Comparison of ENCODE assay signal across 15 mouse cellular contexts in the genomic region with DNA sequence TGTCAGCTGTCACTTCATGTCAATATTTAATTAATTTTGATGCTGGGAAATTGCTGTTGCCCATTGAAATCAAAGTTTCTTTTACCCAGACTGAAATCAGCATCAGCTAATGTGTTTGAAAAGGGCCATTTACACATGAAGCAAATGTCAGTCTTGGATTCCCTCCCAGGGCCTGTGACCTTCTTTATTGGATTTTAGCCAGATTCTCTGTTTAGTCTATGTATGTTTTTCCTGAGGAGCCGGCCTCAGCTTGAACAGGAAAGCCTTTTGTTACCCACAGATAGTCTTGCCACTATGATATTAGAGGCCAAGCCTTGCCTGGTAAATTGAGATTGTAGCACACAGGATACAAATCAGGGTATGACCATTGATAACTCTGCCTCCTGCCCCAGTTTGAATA. TPM values are rescaled to one million over a fixed set of nuclear protein-coding genes. Genes with fewer than 3 reads are reported as not detected.
DNase-seq lines count a peak whose midpoint lies in the region; TF ChIP-seq lines count a peak whose summit lies in the region.
"Not testable (repeated sequence)": the region's sequence is repeated elsewhere in the genome, so short reads cannot be mapped to it uniquely, and the experiment has no call there.
"Had no signal": no experiment of that assay in that cellular context is flagged by ENCODE, and none has a peak within 500 bp of the region (broad histone marks: within the 10 kb centered on the region; RNA-seq: fewer than 3 reads in every experiment).

No protein-coding gene starts in this region.

- H3K4me1 ChIP-seq in ES-E14 (ENCODE audit: control insufficient read depth in 2 of 2, insufficient read depth in 2 of 2, low read length in 2 of 2, poor library complexity in 1 of 2); kidney, adult 2 months (ENCODE audit: control insufficient read depth, insufficient read depth, low read length): not testable (repeated sequence)

- in situ Hi-C loops in ES-E14 (cut with MboI; ENCODE audit: low sequenced_read_pairs in 2 of 2, unreplicated experiment in 2 of 2), result not testable (repeated sequence)

- not testable (repeated sequence) for H3K27me3 ChIP-seq in kidney, adult 2 months (replicated peaks; ENCODE audit: control insufficient read depth, insufficient read depth, low read length)

- H3K4me3 ChIP-seq in ES-E14 (ENCODE audit: insufficient read depth in 1 of 2, low read depth in 1 of 2, low read length in 2 of 2, poor library complexity in 1 of 2, severe bottlenecking in 1 of 2); kidney, adult 2 months (ENCODE audit: insufficient read depth, low read depth, low read length): not testable (repeated sequence)

- not testable (repeated sequence) for H3K9me3 ChIP-seq in ES-E14 (ENCODE audit: control insufficient read depth, insufficient read depth, low read depth, low read length)

- not testable (repeated sequence) for TF ChIP-seq POLR2A in brain, embryonic 14.5 days (IDR thresholded peaks at IDR 0.05; ENCODE audit: borderline replicate concordance, extremely low read depth, insufficient read depth, insufficient read length, poor library complexity, severe bottlenecking); kidney, adult 2 months (IDR thresholded peaks at IDR 0.05; ENCODE audit: low read depth, low read length)

- WGBS in kidney, adult 2 months, result 49% methylated on average over 1 of the region's 1 CpGs

- not testable (repeated sequence) for H3K9ac ChIP-seq in ES-E14 (ENCODE audit: insufficient read depth, low read depth, low read length, poor library complexity, severe bottlenecking)

- not testable (repeated sequence) for H3K36me3 ChIP-seq in ES-E14 (ENCODE audit: control insufficient read depth, insufficient read depth, low read length, poor library complexity, severe bottlenecking); kidney, adult 2 months (ENCODE audit: control insufficient read depth, insufficient read depth, low read length)

- peak overlapping the region; percentile 6; the same call in 1 of the 2 replicates for H3K27ac ChIP-seq in ES-E14 (ENCODE audit: insufficient read depth, low read depth, low read length, poor library complexity, severe bottlenecking)
- H3K27ac ChIP-seq in kidney, adult 2 months (ENCODE audit: insufficient read depth, low read depth, low read length), result not testable (repeated sequence)

- TF ChIP-seq CTCF in brain, embryonic 14.5 days (IDR thresholded peaks at IDR 0.05; ENCODE audit: borderline replicate concordance, extremely low read depth, insufficient read depth, insufficient read length); kidney, adult 2 months (conservative IDR thresholded peaks at IDR 0.05; ENCODE audit: insufficient read depth, insufficient read length, low read depth, low read length): not testable (repeated sequence)

- not testable (repeated sequence) for DNase-seq in ES-E14 (ENCODE audit: low read depth, low spot score)
- peak; percentile 3 for DNase-seq in adrenal gland, adult 8-10 months
- peak; percentile 23 for DNase-seq in brain, embryonic 14.5 days (ENCODE audit: low read depth)
- peak; percentile 45 for DNase-seq in heart, adult 8-10 months (ENCODE audit: low spot score)
- DNase-seq in kidney, adult 2 months, result peak; percentile 55
- DNase-seq in kidney, postnatal 36 days, result peak; percentile 23 to 46
- peak; percentile 54 for DNase-seq in lung, postnatal 10 days

RNA-seq across cellular contexts. Expression of gene Zfp985, which starts 6.0 kb away (rescaled TPM):
- 45.4 and 52.0 TPM in 2 replicates for total RNA-seq in ES-E14 (2012; rRNA removed)
- under 1 TPM; 0.10 to 0.46 (median 0.24) TPM for total RNA-seq in adrenal gland, adult 8-10 months (2022)
- polyA plus RNA-seq in brain, embryonic 14.5 days (2012; rRNA removed), result 0.03 and 0.05 TPM in 2 replicates
- total RNA-seq in heart, adult 8-10 months (2022), result under 1 TPM; 0.16 to 0.63 (median 0.28) TPM
- not detected in 2 replicates for polyA plus RNA-seq in kidney, adult 2 months (2012; rRNA removed)
- total RNA-seq: CH12.LX; gastrocnemius, adult 2 months; layer of hippocampus, adult 18-20 months; layer of hippocampus, postnatal 10 days; left cerebral cortex, adult 18-20 months had no signal
- polyA plus RNA-seq: forebrain, embryonic 16.5 days; midbrain, embryonic 15.5 days had no signal

RNA-seq across cellular contexts. Expression of gene Gm16503, which starts 19.1 kb away (rescaled TPM):
- 0.27 and 0.37 TPM in 2 replicates for total RNA-seq in ES-E14 (2012; rRNA removed)
- 1 to 10 TPM in 1 of 4 experiments, under 1 TPM in 3; 0.26 to 2.0 (median 0.85) TPM for total RNA-seq in adrenal gland, adult 8-10 months (2022)
- 0.57 and 0.90 TPM in 2 replicates for polyA plus RNA-seq in brain, embryonic 14.5 days (2012; rRNA removed)
- under 1 TPM in 3 of 4 experiments, not detected in 1; 0.16 to 0.31 (median 0.28) TPM for total RNA-seq in heart, adult 8-10 months (2022)
- polyA plus RNA-seq in kidney, adult 2 months (2012; rRNA removed), result 0.02 TPM in 1 of 2 replicates, not detected in the other
- total RNA-seq: CH12.LX had no signal
- polyA plus RNA-seq: C2C12 had no signal

Comparison
In these comparisons a context has a peak if more than half of its experiments do, and no peak if none do; other contexts are left out.
1. RNA of gene Zfp985, which starts 6.0 kb away (total RNA-seq): 45.4 to 52.0 TPM in ES-E14; 0.16 to 0.63 TPM in heart, adult 8-10 months and 0.10 to 0.46 TPM in adrenal gland, adult 8-10 months; every median in the first group is over 10 times any median in the second.